Mouse (Mus musculus): ENCODE data around the gene Mgst3.
"Not testable (repeated sequence)": the region's sequence is repeated elsewhere in the genome, so short reads cannot be mapped to it uniquely, and the experiment has no call there.

Mgst3 gene

GRCm38 (mm10) chr1:167357387-167357786 is 36.3 kb downstream of the Mgst3 start:
- no peak for DNase-seq

GRCm38 (mm10) chr1:167352403-167352802 is 41.2 kb downstream of the Mgst3 start:
- no peak for DNase-seq

GRCm38 (mm10) chr1:167350597-167351415 is 42.8 kb downstream of the Mgst3 start:
- peak; percentile 56 for DNase-seq

GRCm38 (mm10) chr1:167349815-167350596 is 43.6 kb downstream of the Mgst3 start, which contains the start of gene Aldh9a1:
Gene Aldh9a1, plus strand, starts transcription at chr1:167349991.
- DNase-seq, result peak; percentile 98

- not testable (repeated sequence) for DNase-seq
Measured at GRCm38 (mm10) chr1:167349206-167349605, 44.4 kb downstream of the Mgst3 start.

GRCm38 (mm10) chr1:167345994-167346520 is 47.6 kb downstream of the Mgst3 start:
- DNase-seq, result not testable (repeated sequence)

- no peak for DNase-seq
Measured at GRCm38 (mm10) chr1:167342831-167343230, 50.8 kb downstream of the Mgst3 start.

GRCm38 (mm10) chr1:167340910-167341528 is 52.6 kb downstream of the Mgst3 start:
- DNase-seq, result no peak

GRCm38 (mm10) chr1:167340111-167340787 is 53.4 kb downstream of the Mgst3 start:
- DNase-seq, result no peak

- no peak for DNase-seq
Measured at GRCm38 (mm10) chr1:167339177-167339781, 54.4 kb downstream of the Mgst3 start.

GRCm38 (mm10) chr1:167337463-167338095 is 56.1 kb downstream of the Mgst3 start:
- peak; percentile 89 for DNase-seq

- DNase-seq, result no peak
Measured at GRCm38 (mm10) chr1:167336398-167336797, 57.2 kb downstream of the Mgst3 start.

GRCm38 (mm10) chr1:167331106-167331505 is 62.5 kb downstream of the Mgst3 start:
- DNase-seq, result no peak

- no peak for DNase-seq
Measured at GRCm38 (mm10) chr1:167328776-167329175, 64.9 kb downstream of the Mgst3 start.
